Mouse (Mus musculus) induced T-regulatory cell, adult 2 months (primary cell): Measurements from ENCODE around the gene Olfr1161.
"Not testable (repeated sequence)": the region's sequence is repeated elsewhere in the genome, so short reads cannot be mapped to it uniquely, and the experiment has no call there.

ENCODE experiments used
- DNase-seq: peaks from one replicate; pipeline ENCODE4 v3.0.0-alpha.2; 2012; ENCODE audit warnings: low read depth

Olfr1161 gene

GRCm38 (mm10) chr2:88022474-88022873, at the start of gene Olfr1161:
Gene Olfr1161 (plus strand): TSS chr2:88022774.
- DNase-seq = not testable (repeated sequence)

- no peak for DNase-seq
Observed at GRCm38 (mm10) chr2:87974563-87974962, 48.0 kb upstream of the Olfr1161 start, which contains the start of gene Olfr74. Gene Olfr74 (minus strand): TSS chr2:87974663.

- DNase-seq = no peak
Observed at GRCm38 (mm10) chr2:87989813-87990212, 32.8 kb upstream of the Olfr1161 start, which contains the start of gene Olfr1158. Gene Olfr1158 (plus strand): TSS chr2:87990113.

- DNase-seq = no peak
Observed at GRCm38 (mm10) chr2:88007515-88008318, 14.9 kb upstream of the Olfr1161 start, which contains the start of gene Olfr1160. Gene Olfr1160 (minus strand): TSS chr2:88008268.

GRCm38 (mm10) chr2:88037599-88037998, 15.0 kb downstream of the Olfr1161 start, which contains the start of gene Olfr73:
Gene Olfr73 (minus strand): TSS chr2:88037699.
- DNase-seq = no peak

GRCm38 (mm10) chr2:88051029-88051428, 28.5 kb downstream of the Olfr1161 start, which contains the start of gene Olfr1162:
Gene Olfr1162 (minus strand): TSS chr2:88051129.
- no peak for DNase-seq

GRCm38 (mm10) chr2:88063587-88063986, 41.0 kb downstream of the Olfr1161 start:
- no peak for DNase-seq

GRCm38 (mm10) chr2:88071730-88072129, 49.2 kb downstream of the Olfr1161 start, which contains the start of gene Olfr1163:
Gene Olfr1163 (minus strand): TSS chr2:88071830.
- DNase-seq = no peak
